Mouse (Mus musculus) kidney, postnatal 36 days (tissue): ENCODE results near the gene Zfp969.
"Not testable (repeated sequence)": the region's sequence is repeated elsewhere in the genome, so short reads cannot be mapped to it uniquely, and the experiment has no call there.

Experiments
- DNase-seq, 2 experiments: peaks; one replicate each; pipeline ENCODE4 v3.0.0; 2021 to 2022; ENCODE audit warnings: mixed read lengths in 2 of 2

The Zfp969 gene

DNA sequence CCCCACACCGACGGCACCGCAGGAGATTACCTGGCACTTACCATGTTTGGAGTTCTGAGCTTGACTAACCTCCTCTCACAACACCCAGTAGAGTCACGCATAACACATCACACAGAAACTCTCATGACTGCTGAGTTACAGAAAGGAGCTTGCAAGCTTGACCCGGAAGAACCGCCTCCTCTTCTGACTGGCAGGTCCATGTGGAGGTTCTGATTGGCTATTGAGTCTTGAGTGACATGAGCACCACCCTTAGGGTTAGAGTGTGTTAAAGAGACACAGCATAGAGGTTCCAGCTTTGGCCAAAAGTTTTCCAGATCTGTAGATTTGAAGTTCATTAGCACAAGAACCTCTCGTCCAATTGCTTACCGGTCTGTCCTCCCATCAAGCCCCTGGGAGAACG is at the start of gene Zfp969:
Gene Zfp969, minus strand, starts transcription at position 101 of the 400 bp plus-strand sequence.
- DNase-seq, result not testable (repeated sequence)

DNA sequence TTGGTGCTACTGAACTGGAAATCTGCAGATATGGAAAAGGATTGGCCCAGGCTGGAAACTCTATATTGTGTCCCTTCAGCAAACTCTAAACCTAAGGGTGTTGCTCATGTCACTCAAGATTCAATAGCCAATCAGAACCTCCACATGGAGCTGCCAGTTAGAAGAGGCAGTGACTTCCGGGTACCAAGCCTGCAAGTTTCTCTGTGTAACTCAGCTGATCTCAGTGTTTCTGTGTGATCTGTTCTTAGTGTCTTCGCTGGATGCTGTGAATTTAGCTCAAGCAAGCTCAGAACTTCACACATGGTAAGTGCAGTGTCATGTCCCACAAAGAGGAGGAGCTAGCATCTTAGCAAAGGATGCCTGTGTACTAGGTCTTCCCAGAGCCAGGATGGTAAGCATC is 37.8 kb upstream of the Zfp969 start, which contains the start of gene Gm2007:
Gene Gm2007, plus strand, starts transcription at position 301 of the 400 bp plus-strand sequence.
- not testable (repeated sequence) for DNase-seq

DNA sequence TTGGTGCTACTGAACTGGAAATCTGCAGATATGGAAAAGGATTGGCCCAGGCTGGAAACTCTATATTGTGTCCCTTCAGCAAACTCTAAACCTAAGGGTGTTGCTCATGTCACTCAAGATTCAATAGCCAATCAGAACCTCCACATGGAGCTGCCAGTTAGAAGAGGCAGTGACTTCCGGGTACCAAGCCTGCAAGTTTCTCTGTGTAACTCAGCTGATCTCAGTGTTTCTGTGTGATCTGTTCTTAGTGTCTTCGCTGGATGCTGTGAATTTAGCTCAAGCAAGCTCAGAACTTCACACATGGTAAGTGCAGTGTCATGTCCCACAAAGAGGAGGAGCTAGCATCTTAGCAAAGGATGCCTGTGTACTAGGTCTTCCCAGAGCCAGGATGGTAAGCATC is 59.8 kb downstream of the Zfp969 start, which contains the start of gene Gm11007:
Gene Gm11007, plus strand, starts transcription at position 301 of the 400 bp plus-strand sequence.
- not testable (repeated sequence) for DNase-seq
